Mouse (Mus musculus) liver, postnatal 0 days (tissue): Measurements from ENCODE around the gene Iqcb1.

Experiments used
- CTCF ChIP-seq: sonication (generic); IDR thresholded peaks from 2 replicates; pipeline ENCODE4 v1.5.1; 2016; ENCODE audit warnings: antibody characterized with exemption, low read depth
- EP300 ChIP-seq: IDR thresholded peaks from 2 replicates; pipeline ENCODE4 v1.6.1; 2016; ENCODE audit warnings: antibody characterized with exemption, low read depth, mild to moderate bottlenecking

DNA sequence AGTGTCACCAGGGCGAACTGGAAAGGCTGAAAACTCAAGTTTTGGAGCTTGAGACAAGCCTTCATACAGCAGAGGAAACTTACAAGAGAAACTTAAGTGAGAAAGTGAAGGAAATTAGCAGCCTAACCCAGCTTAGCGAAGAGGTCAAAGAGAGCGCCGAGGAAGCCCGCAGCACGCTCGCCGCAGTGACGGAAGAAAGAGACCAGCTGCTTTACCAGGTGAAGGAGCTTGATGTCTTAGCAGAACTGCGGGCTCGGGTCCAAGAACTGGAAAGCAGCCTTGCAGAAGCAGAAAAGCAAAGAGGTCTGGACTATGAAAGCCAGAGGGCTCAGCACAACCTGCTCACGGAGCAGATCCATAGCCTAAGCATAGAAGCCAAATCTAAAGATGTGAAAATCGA lies 84.1 kb downstream of the Iqcb1 start:
- TF ChIP-seq CTCF: no peak
- no peak for TF ChIP-seq EP300
